Mouse (Mus musculus): ENCODE measurements around the gene P2ry2. TPM values are rescaled to one million over a fixed set of nuclear protein-coding genes. Genes with fewer than 3 reads are reported as not detected.

Gene P2ry2
- total and polyA plus RNA-seq, 2 experiments, result 4.1 to 15.4 TPM

DNA sequence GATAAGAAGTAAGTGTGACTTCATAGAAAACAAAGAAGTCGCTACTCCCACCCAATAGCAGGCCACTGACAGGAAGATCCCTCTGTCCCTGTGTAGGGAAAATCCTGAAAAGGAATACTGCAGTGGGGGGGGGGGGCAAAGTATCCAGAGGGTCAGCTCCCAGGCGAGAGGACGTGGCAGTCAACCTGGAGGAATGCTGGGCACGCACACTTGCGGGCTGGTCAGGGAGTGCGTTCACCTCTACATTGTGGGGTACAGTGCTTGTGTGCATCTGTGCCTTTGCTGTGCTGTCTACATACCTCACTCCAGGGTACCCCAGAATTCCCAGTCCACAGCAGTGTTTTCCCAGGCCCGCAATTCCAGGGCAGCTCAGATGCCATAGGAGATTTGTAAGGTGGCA is 46.7 kb downstream of the P2ry2 start:
- Histone ChIP-seq H3K4me1 (ENCODE audit: control insufficient read depth, insufficient read depth, low read length) (no peaks in the 10 kb centered on the region), H3K27ac (replicated peaks; ENCODE audit: insufficient read depth, low read depth, low read length) (no peak overlapping the region), H3K79me2 (ENCODE audit: control insufficient read depth, insufficient read depth, low read length) (no peaks in the 10 kb centered on the region), H3K9ac (ENCODE audit: low read depth, low read length) (no peak overlapping the region), H3K27me3 (ENCODE audit: control insufficient read depth, insufficient read depth, low read length) (no peaks in the 10 kb centered on the region), H3K4me3 (ENCODE audit: insufficient read depth, low read depth, low read length) (no peak overlapping the region), H3K36me3 (ENCODE audit: control insufficient read depth, insufficient read depth, low read length) (no peaks in the 10 kb centered on the region)
- TF ChIP-seq CTCF (IDR thresholded peaks at IDR 0.05; ENCODE audit: low read depth, low read length), result no peak
- TF ChIP-seq POLR2A (IDR thresholded peaks at IDR 0.05; ENCODE audit: extremely low read depth, insufficient read depth, low read length), result no peak
- no peak for DNase-seq (ENCODE audit: extremely low read depth, low read depth, low spot score)
- WGBS, result 95% methylated on average over 7 of the region's 7 CpGs

DNA sequence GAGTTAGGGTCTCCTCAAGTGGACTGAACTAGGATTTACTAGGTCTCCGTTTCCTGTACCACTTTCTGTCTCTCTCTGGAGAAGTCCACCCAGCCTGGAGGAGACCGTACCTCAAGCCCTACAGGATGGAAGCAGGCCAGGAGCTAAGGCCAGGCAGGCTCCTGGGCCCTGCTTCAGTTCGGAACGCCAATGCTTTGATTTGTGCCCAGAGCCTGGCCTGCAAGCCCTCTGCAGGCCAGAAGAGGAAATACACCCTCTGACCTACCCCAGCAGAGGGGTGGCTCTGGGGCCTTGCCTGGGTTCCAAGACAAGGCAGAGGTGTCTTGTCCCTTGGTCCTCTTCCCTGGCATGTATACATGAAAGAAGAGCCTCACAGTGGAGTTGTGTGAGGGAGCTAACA is 47.6 kb downstream of the P2ry2 start:
- no peaks in the 10 kb centered on the region for H3K27me3 ChIP-seq (ENCODE audit: control insufficient read depth, insufficient read depth, low read length)
- H3K36me3 ChIP-seq (ENCODE audit: control insufficient read depth, insufficient read depth, low read length), result no peaks in the 10 kb centered on the region
- no peak for TF ChIP-seq POLR2A (IDR thresholded peaks at IDR 0.05; ENCODE audit: extremely low read depth, insufficient read depth, low read length)
- peak; percentile 92 for TF ChIP-seq CTCF (IDR thresholded peaks at IDR 0.05; ENCODE audit: low read depth, low read length)
- H3K79me2 ChIP-seq (ENCODE audit: control insufficient read depth, insufficient read depth, low read length), result no peaks in the 10 kb centered on the region
- H3K4me3 ChIP-seq (ENCODE audit: insufficient read depth, low read depth, low read length), result no peak overlapping the region
- WGBS, result 20% methylated on average over 4 of the region's 4 CpGs
- H3K9ac ChIP-seq (ENCODE audit: low read depth, low read length), result no peak overlapping the region
- H3K27ac ChIP-seq (replicated peaks; ENCODE audit: insufficient read depth, low read depth, low read length), result no peak overlapping the region
- peak; percentile 20 for DNase-seq (ENCODE audit: extremely low read depth, low read depth, low spot score)
- no peaks in the 10 kb centered on the region for H3K4me1 ChIP-seq (ENCODE audit: control insufficient read depth, insufficient read depth, low read length)

DNA sequence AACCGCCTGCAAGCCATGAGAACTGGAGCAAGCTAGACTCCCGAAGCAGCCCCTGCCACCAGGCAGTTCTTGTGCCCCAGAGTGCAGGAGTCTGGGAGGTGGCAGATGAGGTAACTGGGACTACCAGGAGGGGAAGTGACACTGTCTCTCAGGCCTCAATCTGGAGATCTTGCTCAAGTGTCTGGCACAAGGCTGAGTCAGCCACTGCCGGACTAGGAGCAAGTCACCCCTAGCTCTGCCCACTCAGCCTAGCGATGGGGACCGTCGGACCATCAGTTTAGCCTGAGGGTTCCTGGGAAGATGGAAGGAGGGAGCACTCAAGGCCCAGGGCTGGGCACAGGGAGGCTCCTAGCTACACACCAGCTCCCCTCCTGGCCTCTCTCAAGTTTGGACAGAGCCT is 48.4 kb downstream of the P2ry2 start:
- Histone ChIP-seq H3K36me3 (ENCODE audit: control insufficient read depth, insufficient read depth, low read length) (no peaks in the 10 kb centered on the region), H3K27ac (replicated peaks; ENCODE audit: insufficient read depth, low read depth, low read length) (peak overlapping the region; percentile 18; the same call in 1 of the 2 replicates), H3K9ac (ENCODE audit: low read depth, low read length) (peak overlapping the region; percentile 31), H3K4me3 (ENCODE audit: insufficient read depth, low read depth, low read length) (peak overlapping the region; percentile 51), H3K79me2 (ENCODE audit: control insufficient read depth, insufficient read depth, low read length) (no peaks in the 10 kb centered on the region), H3K4me1 (ENCODE audit: control insufficient read depth, insufficient read depth, low read length) (no peaks in the 10 kb centered on the region), H3K27me3 (ENCODE audit: control insufficient read depth, insufficient read depth, low read length) (no peaks in the 10 kb centered on the region)
- TF ChIP-seq POLR2A (IDR thresholded peaks at IDR 0.05; ENCODE audit: extremely low read depth, insufficient read depth, low read length), result no peak
- TF ChIP-seq CTCF (IDR thresholded peaks at IDR 0.05; ENCODE audit: low read depth, low read length), result no peak
- 82% methylated on average over 6 of the region's 6 CpGs for WGBS
- DNase-seq (ENCODE audit: extremely low read depth, low read depth, low spot score), result no peak

DNA sequence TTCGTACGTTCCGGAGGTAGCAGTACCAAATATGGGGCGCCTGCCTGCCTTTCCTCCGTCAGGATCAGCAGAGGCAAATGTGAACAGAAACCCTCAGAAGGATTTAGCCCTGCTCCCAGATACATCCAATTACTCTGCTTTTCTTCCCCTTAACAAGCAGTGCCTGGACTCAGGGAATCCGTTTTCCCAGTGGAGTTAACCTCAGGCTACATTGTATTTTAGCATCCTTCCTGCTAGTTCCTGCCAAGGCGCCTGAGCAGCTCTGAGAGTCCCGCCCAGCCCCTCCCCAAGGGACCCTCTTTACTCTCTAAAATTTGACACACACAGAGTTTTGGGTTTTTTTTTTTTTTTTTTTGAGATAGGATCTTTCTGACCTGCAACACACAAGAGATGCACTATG is 49.3 kb downstream of the P2ry2 start:
- no peak for TF ChIP-seq CTCF (IDR thresholded peaks at IDR 0.05; ENCODE audit: low read depth, low read length)
- TF ChIP-seq POLR2A (IDR thresholded peaks at IDR 0.05; ENCODE audit: extremely low read depth, insufficient read depth, low read length), result no peak
- WGBS, result 78% methylated on average over 8 of the region's 8 CpGs
- no peaks in the 10 kb centered on the region for H3K79me2 ChIP-seq (ENCODE audit: control insufficient read depth, insufficient read depth, low read length)
- H3K4me1 ChIP-seq (ENCODE audit: control insufficient read depth, insufficient read depth, low read length), result no peaks in the 10 kb centered on the region
- H3K27me3 ChIP-seq (ENCODE audit: control insufficient read depth, insufficient read depth, low read length), result no peaks in the 10 kb centered on the region
- no peak for DNase-seq (ENCODE audit: extremely low read depth, low read depth, low spot score)
- peak overlapping the region; percentile 25; the same call in 1 of the 2 replicates for H3K4me3 ChIP-seq (ENCODE audit: insufficient read depth, low read depth, low read length)
- no peak overlapping the region; the same call in 1 of the 2 replicates for H3K27ac ChIP-seq (replicated peaks; ENCODE audit: insufficient read depth, low read depth, low read length)
- H3K36me3 ChIP-seq (ENCODE audit: control insufficient read depth, insufficient read depth, low read length), result no peaks in the 10 kb centered on the region
- H3K9ac ChIP-seq (ENCODE audit: low read depth, low read length), result peak overlapping the region; percentile 52

DNA sequence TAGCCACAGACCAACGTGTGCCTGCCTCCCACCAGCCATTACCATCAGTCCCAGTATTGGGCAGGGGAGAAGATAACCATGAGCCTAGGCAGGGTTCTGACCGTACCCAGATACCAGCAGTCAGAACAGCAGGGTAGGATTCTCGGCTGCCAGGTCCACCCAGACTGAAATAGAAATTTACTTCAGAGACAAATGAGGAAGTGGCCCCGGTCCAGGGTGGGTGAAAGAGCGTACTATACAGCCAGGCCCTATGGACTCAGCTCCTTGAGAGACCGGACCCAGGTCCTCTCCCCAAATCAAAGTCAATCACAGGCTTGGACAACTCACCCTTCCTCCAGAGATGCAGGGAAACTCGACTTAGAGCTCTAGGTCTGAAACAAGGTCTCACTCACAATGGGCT is 51.5 kb downstream of the P2ry2 start:
- peak overlapping the region; percentile 10; the same call in 1 of the 2 replicates for H3K27ac ChIP-seq (replicated peaks; ENCODE audit: insufficient read depth, low read depth, low read length)
- no peak for TF ChIP-seq CTCF (IDR thresholded peaks at IDR 0.05; ENCODE audit: low read depth, low read length)
- no peak for TF ChIP-seq POLR2A (IDR thresholded peaks at IDR 0.05; ENCODE audit: extremely low read depth, insufficient read depth, low read length)
- H3K4me3 ChIP-seq (ENCODE audit: insufficient read depth, low read depth, low read length), result no peak overlapping the region
- no peak overlapping the region for H3K9ac ChIP-seq (ENCODE audit: low read depth, low read length)
- H3K27me3 ChIP-seq (ENCODE audit: control insufficient read depth, insufficient read depth, low read length), result no peaks in the 10 kb centered on the region
- H3K4me1 ChIP-seq (ENCODE audit: control insufficient read depth, insufficient read depth, low read length), result peaks cover 3% of the 10 kb centered on the region; the same call in 1 of the 2 replicates
- no peaks in the 10 kb centered on the region for H3K36me3 ChIP-seq (ENCODE audit: control insufficient read depth, insufficient read depth, low read length)
- H3K79me2 ChIP-seq (ENCODE audit: control insufficient read depth, insufficient read depth, low read length), result no peaks in the 10 kb centered on the region
- 80% methylated on average over 7 of the region's 7 CpGs for WGBS
- DNase-seq (ENCODE audit: extremely low read depth, low read depth, low spot score), result no peak

DNA sequence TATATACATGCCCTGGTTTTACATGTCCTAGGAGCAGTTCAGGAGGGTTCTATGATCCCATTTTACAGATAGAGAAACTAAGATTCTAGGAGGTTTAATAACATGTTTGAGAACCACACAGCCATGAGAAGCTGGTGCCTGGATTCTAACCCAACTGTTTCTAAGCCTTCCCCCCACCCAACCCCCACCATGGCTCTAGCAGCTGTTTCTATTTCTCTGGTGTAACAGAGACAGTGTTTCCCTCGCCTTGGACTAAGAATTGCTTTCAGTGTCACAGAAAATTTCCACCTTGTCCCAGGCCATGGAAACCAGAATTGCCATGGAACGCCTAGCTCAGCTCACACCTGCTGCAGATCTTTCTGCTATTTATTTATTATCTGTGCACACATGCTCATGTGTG is 52.2 kb downstream of the P2ry2 start:
- H3K9ac ChIP-seq (ENCODE audit: low read depth, low read length), result no peak overlapping the region
- H3K27me3 ChIP-seq (ENCODE audit: control insufficient read depth, insufficient read depth, low read length), result no peaks in the 10 kb centered on the region
- WGBS, result 86% methylated on average over 2 of the region's 2 CpGs

More for the DNA sequence above, 52.2 kb downstream of the P2ry2 start:
- Histone ChIP-seq H3K27ac (replicated peaks; ENCODE audit: insufficient read depth, low read depth, low read length) (no peak overlapping the region), H3K79me2 (ENCODE audit: control insufficient read depth, insufficient read depth, low read length) (no peaks in the 10 kb centered on the region), H3K4me3 (ENCODE audit: insufficient read depth, low read depth, low read length) (no peak overlapping the region), H3K4me1 (ENCODE audit: control insufficient read depth, insufficient read depth, low read length) (peaks cover 3% of the 10 kb centered on the region; the same call in 1 of the 2 replicates), H3K36me3 (ENCODE audit: control insufficient read depth, insufficient read depth, low read length) (no peaks in the 10 kb centered on the region)
- TF ChIP-seq POLR2A (IDR thresholded peaks at IDR 0.05; ENCODE audit: extremely low read depth, insufficient read depth, low read length) (no peak), CTCF (IDR thresholded peaks at IDR 0.05; ENCODE audit: low read depth, low read length) (no peak)
- no peak for DNase-seq (ENCODE audit: extremely low read depth, low read depth, low spot score)

Measured in liver, adult 2 months (tissue).